Mouse (Mus musculus) spleen, adult 2 months (tissue): ENCODE measurements around the gene Camta1. TPM values are rescaled to one million over a fixed set of nuclear protein-coding genes. Genes with fewer than 3 reads are reported as not detected.

ENCODE experiments used
- DNase-seq, 2 experiments: peaks; one replicate each; pipeline versions ENCODE4 v3.0.0 to v3.0.0-alpha.2; 2012 to 2021; ENCODE audit warnings: low spot score in 2 of 2, low read depth in 1 of 2
- H3K27ac ChIP-seq: fragments of 200-500 bp; 2 replicates; pipeline ENCODE4 v1.5.1; 2012; ENCODE audit warnings: low read length, inconsistent platforms; ENCODE audit not compliant: insufficient read depth
- H3K27me3 ChIP-seq: fragments of 200-500 bp; 2 replicates; pipeline ENCODE4 v1.6.1; 2012; ENCODE audit warnings: mild to moderate bottlenecking, moderate library complexity, low read length, inconsistent platforms; ENCODE audit not compliant: control insufficient read depth, insufficient read depth
- H3K36me3 ChIP-seq: fragments of 200-500 bp; 2 replicates; pipeline ENCODE4 v1.6.1; 2012; ENCODE audit warnings: mild to moderate bottlenecking, low read length, inconsistent platforms; ENCODE audit not compliant: control insufficient read depth, insufficient read depth
- H3K4me1 ChIP-seq: fragments of 200-500 bp; 2 replicates; pipeline ENCODE4 v1.6.1; 2011; ENCODE audit warnings: inconsistent platforms; ENCODE audit not compliant: control insufficient read depth, insufficient read depth, insufficient read length
- H3K4me3 ChIP-seq: fragments of 200-500 bp; 2 replicates; pipeline ENCODE4 v1.5.1; 2011; ENCODE audit warnings: mild to moderate bottlenecking, inconsistent platforms; ENCODE audit not compliant: insufficient read depth, insufficient read length; ENCODE audit errors: extremely low read depth
- CTCF ChIP-seq: fragments of 200-500 bp; IDR thresholded peaks from 2 replicates; pipeline ENCODE4 v1.5.1; 2011; ENCODE audit warnings: mild to moderate bottlenecking, inconsistent platforms; ENCODE audit not compliant: insufficient read depth, insufficient read length, insufficient replicate concordance; ENCODE audit errors: extremely low read depth
- POLR2A ChIP-seq: fragments of 200-500 bp; IDR thresholded peaks from 2 replicates; pipeline ENCODE4 v1.6.1; 2011; ENCODE audit warnings: low read depth, low read length, inconsistent platforms
- WGBS: fragments of 180-500 bp; shearing (Covaris S2); methylation state at CpG from one replicate; pipeline ENCODE4 v1.1.7; 2018; 5-methylcytosine and 5-hydroxymethylcytosine counted together
- polyA plus RNA-seq: library from polyadenylated mRNA; depleted of rRNA; stranded (reverse); fragments of >200 nt; gene quantifications from 2 replicates; pipeline ENCODE4 v1.2.3, GENCODE M21; 2012

Gene Camta1
- polyA plus RNA-seq, 1 experiment = 7.7 TPM

GRCm38 (mm10) chr4:151245068-151245797 lies 616.4 kb downstream of the Camta1 start:
- no peaks in the 10 kb centered on the region for H3K27me3 ChIP-seq
- H3K4me3 ChIP-seq = no peak overlapping the region
- H3K27ac ChIP-seq = no peak overlapping the region
- TF ChIP-seq POLR2A (no peak), CTCF (no peak)
- DNase-seq = no peak
- no peaks in the 10 kb centered on the region for H3K36me3 ChIP-seq
- WGBS = 63% methylated on average over 7 of the region's 7 CpGs
- no peaks in the 10 kb centered on the region for H3K4me1 ChIP-seq

- no peaks in the 10 kb centered on the region for H3K36me3 ChIP-seq
- TF ChIP-seq POLR2A = no peak
- no peak for TF ChIP-seq CTCF
- no peak overlapping the region for H3K27ac ChIP-seq
- WGBS = 60% methylated on average over 9 of the region's 9 CpGs
- DNase-seq = no peak
- H3K4me3 ChIP-seq = no peak overlapping the region
- H3K27me3 ChIP-seq = no peaks in the 10 kb centered on the region
- no peaks in the 10 kb centered on the region for H3K4me1 ChIP-seq
Observed at GRCm38 (mm10) chr4:151243445-151243844, 618.2 kb downstream of the Camta1 start.

- Histone ChIP-seq H3K36me3 (no peaks in the 10 kb centered on the region), H3K4me1 (no peaks in the 10 kb centered on the region), H3K27me3 (no peaks in the 10 kb centered on the region), H3K27ac (no peak overlapping the region), H3K4me3 (no peak overlapping the region)
- DNase-seq = no peak
- TF ChIP-seq POLR2A = no peak
- TF ChIP-seq CTCF = no peak
- 20% methylated on average over 12 of the region's 12 CpGs for WGBS
Observed at GRCm38 (mm10) chr4:151242751-151243150, 618.9 kb downstream of the Camta1 start.

- no peak for TF ChIP-seq POLR2A
- no peak for TF ChIP-seq CTCF
- DNase-seq = no peak
- 79% methylated on average over 5 of the region's 5 CpGs for WGBS
- H3K27me3 ChIP-seq = no peaks in the 10 kb centered on the region
- no peaks in the 10 kb centered on the region for H3K36me3 ChIP-seq
- H3K4me1 ChIP-seq = no peaks in the 10 kb centered on the region
- H3K4me3 ChIP-seq = no peak overlapping the region
- H3K27ac ChIP-seq = no peak overlapping the region
Observed at GRCm38 (mm10) chr4:151240465-151240864, 621.2 kb downstream of the Camta1 start.

GRCm38 (mm10) chr4:151238970-151239684 lies 622.5 kb downstream of the Camta1 start:
- H3K4me1 ChIP-seq = no peaks in the 10 kb centered on the region
- no peak overlapping the region for H3K27ac ChIP-seq
- no peak for TF ChIP-seq CTCF
- 88% methylated on average over 19 of the region's 19 CpGs for WGBS
- no peak overlapping the region for H3K4me3 ChIP-seq
- no peaks in the 10 kb centered on the region for H3K27me3 ChIP-seq
- H3K36me3 ChIP-seq = no peaks in the 10 kb centered on the region
- DNase-seq = no peak

- H3K27ac ChIP-seq = no peak overlapping the region
- no peak for TF ChIP-seq POLR2A
- TF ChIP-seq CTCF = no peak
- 73% methylated on average over 3 of the region's 3 CpGs for WGBS
- no peak overlapping the region for H3K4me3 ChIP-seq
- no peak for DNase-seq
- no peaks in the 10 kb centered on the region for H3K27me3 ChIP-seq
- no peaks in the 10 kb centered on the region for H3K36me3 ChIP-seq
- H3K4me1 ChIP-seq = no peaks in the 10 kb centered on the region
Observed at GRCm38 (mm10) chr4:151237501-151237900, 624.2 kb downstream of the Camta1 start.

GRCm38 (mm10) chr4:151234981-151235380 lies 626.7 kb downstream of the Camta1 start:
- Histone ChIP-seq H3K27me3 (no peaks in the 10 kb centered on the region), H3K4me3 (no peak overlapping the region), H3K27ac (no peak overlapping the region), H3K4me1 (no peaks in the 10 kb centered on the region), H3K36me3 (no peaks in the 10 kb centered on the region)
- TF ChIP-seq POLR2A (no peak), CTCF (no peak)
- 79% methylated on average over 4 of the region's 4 CpGs for WGBS
- no peak for DNase-seq
